Comparison of ENCODE assay signal across 27 mouse cellular contexts in genomic region chr6:115906455-115906854, GRCm38 (mm10). TPM values are rescaled to one million over a fixed set of nuclear protein-coding genes. Genes with fewer than 3 reads are reported as not detected.
DNase-seq lines count a peak whose midpoint lies in the region; ATAC-seq and TF ChIP-seq lines count a peak whose summit lies in the region.
"Had no signal": no experiment of that assay in that cellular context is flagged by ENCODE, and none has a peak within 500 bp of the region (broad histone marks: within the 10 kb centered on the region; RNA-seq: fewer than 3 reads in every experiment).

No protein-coding gene starts in this region.

- DNase-seq in adrenal gland, postnatal 14 days, result peak; percentile 23
- DNase-seq in adrenal gland, postnatal 25 days, result no peak
- DNase-seq in lung, embryonic 14.5 days, result no peak
- DNase-seq in lung, postnatal 25 days (ENCODE audit: low spot score), result no peak
- no peak for DNase-seq in spleen, postnatal 10 days (ENCODE audit: low spot score in 2 of 2)
- DNase-seq in frontal cortex, postnatal 36 days (ENCODE audit: low spot score in 2 of 2), result no peak
- DNase-seq in kidney, postnatal 10 days, result no peak
- DNase-seq: B cell, adult 2 months; cerebellum, adult 11-12 months; gastrocnemius, postnatal 10 days; left cerebral cortex, postnatal 4 days; lung, adult 18-20 months; retina, postnatal 1 day; thymus, postnatal 14 days had no signal

- peaks cover 17% of the 10 kb centered on the region for H3K4me1 ChIP-seq in lung, embryonic 14.5 days (ENCODE audit: insufficient read depth)

- H3K9me3 ChIP-seq in lung, embryonic 14.5 days (ENCODE audit: low read depth, low read length), result no peaks in the 10 kb centered on the region
- H3K9me3 ChIP-seq: heart, embryonic 12.5 days; hindbrain, embryonic 13.5 days had no signal

- H3K9ac ChIP-seq in lung, embryonic 14.5 days, result no peak overlapping the region
- H3K9ac ChIP-seq: heart, embryonic 12.5 days; hindbrain, embryonic 13.5 days had no signal

- H3K27ac ChIP-seq in lung, embryonic 14.5 days (ENCODE audit: low read depth), result peak overlapping the region; percentile 9; the same call in 1 of the 2 replicates
- H3K27ac ChIP-seq: hindbrain, embryonic 13.5 days; layer of hippocampus, adult 2 months had no signal

- WGBS in lung, embryonic 14.5 days, result 74% methylated on average over 1 of the region's 1 CpGs

- H3K27me3 ChIP-seq in lung, embryonic 14.5 days (ENCODE audit: insufficient read depth, low read length), result no peaks in the 10 kb centered on the region
- H3K27me3 ChIP-seq: heart, embryonic 12.5 days; hindbrain, embryonic 13.5 days had no signal

- H3K36me3 ChIP-seq in lung, embryonic 14.5 days (ENCODE audit: insufficient read depth), result peaks cover 14% of the 10 kb centered on the region; the same call in 1 of the 2 replicates

- H3K4me3 ChIP-seq in lung, embryonic 14.5 days (ENCODE audit: low read depth, low read length), result no peak overlapping the region
- H3K4me3 ChIP-seq: heart, embryonic 12.5 days; hindbrain, embryonic 13.5 days; layer of hippocampus, adult 2 months had no signal

- H3K4me2 ChIP-seq in lung, embryonic 14.5 days, result no peak overlapping the region
- H3K4me2 ChIP-seq: heart, embryonic 12.5 days; hindbrain, embryonic 13.5 days had no signal

- no peak for TF ChIP-seq CTCF in lung, embryonic 14.5 days (IDR thresholded peaks at IDR 0.05; ENCODE audit: low read depth)

- ATAC-seq in lung, embryonic 14.5 days (ENCODE audit: insufficient read depth), result no peak
- peak; percentile 8 to 30; a peak in 1 of 4 replicates for ATAC-seq in hematopoietic stem cell, adult 5-6 weeks (replicated peaks in 1 of 2; ENCODE audit: insufficient read depth in 1 of 2, low FRiP score in 2 of 2, low TSS enrichment in 1 of 2, low read depth in 1 of 2, poor library complexity in 2 of 2, severe bottlenecking in 2 of 2)
- ATAC-seq: midbrain, embryonic 16.5 days had no signal

RNA-seq across cellular contexts. Expression of gene Rho, which starts 25.1 kb away (rescaled TPM):
- 0.56 and 0.74 TPM in 2 replicates for total RNA-seq in adrenal gland, postnatal 14 days (2021)
- total RNA-seq in adrenal gland, postnatal 25 days (2021), result 0.94 and 1.9 TPM in 2 replicates
- 0.09 and 0.18 TPM in 2 replicates for polyA plus RNA-seq in lung, embryonic 14.5 days (2014; fragmentation: Nextera tagmentation; extraction: Ambion mirVana)
- 0.10 TPM in 1 of 2 replicates, not detected in the other for total RNA-seq in hematopoietic stem cell, adult 5-6 weeks (2017)
- total RNA-seq: liver, adult 2 months; megakaryocyte-erythroid progenitor cell, adult 5-6 weeks had no signal
- polyA plus RNA-seq: intestine, embryonic 14.5 days; kidney, embryonic 14.5 days had no signal

RNA-seq across cellular contexts. Expression of gene H1foo, which starts 38.3 kb away (rescaled TPM):
- total RNA-seq in adrenal gland, postnatal 14 days (2021), result not detected in 2 replicates
- total RNA-seq in adrenal gland, postnatal 25 days (2021), result not detected in 2 replicates
- not detected in 2 replicates for polyA plus RNA-seq in lung, embryonic 14.5 days (2014; fragmentation: Nextera tagmentation; extraction: Ambion mirVana)
- not detected in 2 replicates for total RNA-seq in hematopoietic stem cell, adult 5-6 weeks (2017)
- total RNA-seq: gastrocnemius, postnatal 10 days; layer of hippocampus, adult 2 months; left cerebral cortex, postnatal 4 days; liver, adult 2 months; megakaryocyte-erythroid progenitor cell, adult 5-6 weeks had no signal
- polyA plus RNA-seq: brain, embryonic 14.5 days; embryonic facial prominence, embryonic 14.5 days; heart, embryonic 12.5 days; hindbrain, embryonic 13.5 days; intestine, embryonic 14.5 days; kidney, embryonic 14.5 days; liver, adult 2 months; midbrain, embryonic 16.5 days; small intestine, adult 2 months; stomach, embryonic 14.5 days had no signal

RNA-seq across cellular contexts. Expression of gene Ift122, which starts 53.2 kb away (rescaled TPM):
- total RNA-seq in adrenal gland, postnatal 14 days (2021), result 15.4 and 16.5 TPM in 2 replicates
- 19.2 and 22.2 TPM in 2 replicates for total RNA-seq in adrenal gland, postnatal 25 days (2021)
- 22.2 and 25.6 TPM in 2 replicates for polyA plus RNA-seq in lung, embryonic 14.5 days (2014; fragmentation: Nextera tagmentation; extraction: Ambion mirVana)
- 10.6 and 12.9 TPM in 2 replicates for total RNA-seq in hematopoietic stem cell, adult 5-6 weeks (2017)

RNA-seq across cellular contexts. Expression of gene Mbd4, which starts 53.3 kb away (rescaled TPM):
- total RNA-seq in adrenal gland, postnatal 14 days (2021), result 4.1 and 4.6 TPM in 2 replicates
- total RNA-seq in adrenal gland, postnatal 25 days (2021), result 4.0 and 4.8 TPM in 2 replicates
- polyA plus RNA-seq in lung, embryonic 14.5 days (2014; fragmentation: Nextera tagmentation; extraction: Ambion mirVana), result 17.1 and 20.1 TPM in 2 replicates
- 24.4 and 27.3 TPM in 2 replicates for total RNA-seq in hematopoietic stem cell, adult 5-6 weeks (2017)
